Mouse (Mus musculus) liver, postnatal 0 days (tissue): Measurements from ENCODE around the gene Reep1. TPM values are rescaled to one million over a fixed set of nuclear protein-coding genes. Genes with fewer than 3 reads are reported as not detected.

Experiments
- ATAC-seq: fragments of 200-750 bp; cut with Nextera tagmentation; 2 replicates; pipeline ENCODE4 v1.8.0; 2017; ENCODE audit warnings: mild to moderate bottlenecking, moderate library complexity
- DNase-seq: peaks from one replicate; pipeline ENCODE4 v3.0.0-alpha.2; 2016
- H3K27ac ChIP-seq: fragments of 300-500 bp; sonication (generic); 2 replicates; pipeline ENCODE4 v1.5.1; 2014; ENCODE audit warnings: antibody characterized with exemption, moderate library complexity, mild to moderate bottlenecking, low read depth
- H3K27me3 ChIP-seq: fragments of 300-500 bp; sonication (generic); 2 replicates; pipeline ENCODE4 v1.6.1; 2014; ENCODE audit warnings: low read length, control low read depth, mixed read lengths; ENCODE audit not compliant: insufficient read depth
- H3K36me3 ChIP-seq: fragments of 300-500 bp; sonication (generic); replicated peaks from 2 replicates; pipeline ENCODE4 v1.6.1; 2014; ENCODE audit warnings: mild to moderate bottlenecking, control low read depth, low read length, moderate library complexity, mixed read lengths; ENCODE audit not compliant: insufficient read depth
- H3K4me1 ChIP-seq: fragments of 300-500 bp; sonication (generic); 2 replicates; pipeline ENCODE4 v1.6.1; 2014; ENCODE audit warnings: antibody characterized with exemption, mild to moderate bottlenecking, control low read depth; ENCODE audit not compliant: insufficient read depth
- H3K4me2 ChIP-seq: fragments of 300-500 bp; sonication (generic); 2 replicates; pipeline ENCODE4 v1.6.1; 2014; ENCODE audit warnings: low read depth, mild to moderate bottlenecking, low read length, moderate library complexity, mixed read lengths
- H3K4me3 ChIP-seq: fragments of 300-500 bp; sonication (generic); 2 replicates; pipeline ENCODE4 v1.5.1; 2014; ENCODE audit warnings: low read depth, low read length
- H3K9ac ChIP-seq: fragments of 300-500 bp; sonication (generic); replicated peaks from 2 replicates; pipeline ENCODE4 v1.6.1; 2014; ENCODE audit warnings: mild to moderate bottlenecking, moderate library complexity
- H3K9me3 ChIP-seq: fragments of 300-500 bp; sonication (generic); 2 replicates; pipeline ENCODE4 v1.6.1; 2016; ENCODE audit warnings: mild to moderate bottlenecking, control low read depth, low read length, mixed read lengths
- CTCF ChIP-seq: sonication (generic); IDR thresholded peaks from 2 replicates; pipeline ENCODE4 v1.5.1; 2016; ENCODE audit warnings: antibody characterized with exemption, low read depth
- EP300 ChIP-seq: IDR thresholded peaks from 2 replicates; pipeline ENCODE4 v1.6.1; 2016; ENCODE audit warnings: antibody characterized with exemption, low read depth, mild to moderate bottlenecking
- WGBS: fragments of 180-500 bp; shearing (Covaris S2); extraction: QIAGEN DNeasy Blood & Tissue Kit; methylation state at CpG from one replicate; pipeline ENCODE4 v1.1.7; 2014; ENCODE audit not compliant: insufficient replicate concordance; 5-methylcytosine and 5-hydroxymethylcytosine counted together
- polyA plus RNA-seq: library from polyadenylated mRNA; unstranded; fragments of >200 nt; fragmentation: Nextera tagmentation; extraction: Ambion mirVana; gene quantifications from 2 replicates; pipeline ENCODE4 v1.2.1, GENCODE M21; 2015

The Reep1 gene
- polyA plus RNA-seq, 1 experiment from 2014 or later, result 2.3 TPM

GRCm38 (mm10) chr6:71812820-71813219 lies 105.5 kb downstream of the Reep1 start:
- peak; percentile 75 for ATAC-seq
- no peak overlapping the region for H3K4me3 ChIP-seq
- H3K4me1 ChIP-seq, result peaks cover 7% of the 10 kb centered on the region; the same call in 1 of the 2 replicates
- H3K9ac ChIP-seq, result no peak overlapping the region
- H3K36me3 ChIP-seq, result peaks cover 32% of the 10 kb centered on the region
- no peaks in the 10 kb centered on the region for H3K27me3 ChIP-seq
- H3K9me3 ChIP-seq, result no peaks in the 10 kb centered on the region
- no peak for DNase-seq
- no peak for TF ChIP-seq CTCF
- no peak for TF ChIP-seq EP300
- peak overlapping the region; percentile 25; the same call in 1 of the 2 replicates for H3K27ac ChIP-seq
- H3K4me2 ChIP-seq, result no peak overlapping the region
- 65% methylated on average over 2 of the region's 2 CpGs for WGBS

GRCm38 (mm10) chr6:71819764-71820292 lies 112.5 kb downstream of the Reep1 start:
- no peak for ATAC-seq
- Histone ChIP-seq H3K4me1 (peaks cover 20% of the 10 kb centered on the region), H3K9me3 (no peaks in the 10 kb centered on the region), H3K9ac (no peak overlapping the region), H3K27me3 (no peaks in the 10 kb centered on the region), H3K4me3 (no peak overlapping the region), H3K36me3 (peaks cover 37% of the 10 kb centered on the region), H3K4me2 (no peak overlapping the region), H3K27ac (no peak overlapping the region)
- TF ChIP-seq EP300 (no peak), CTCF (no peak)
- no peak for DNase-seq
- WGBS, result 72% methylated on average over 5 of the region's 5 CpGs

GRCm38 (mm10) chr6:71823085-71823484 lies 115.7 kb downstream of the Reep1 start:
- 1% methylated on average over 7 of the region's 7 CpGs for WGBS
- Histone ChIP-seq H3K9me3 (no peaks in the 10 kb centered on the region), H3K36me3 (peaks cover 8% of the 10 kb centered on the region), H3K4me1 (peaks cover 20% of the 10 kb centered on the region), H3K4me3 (peak overlapping the region; percentile 77), H3K9ac (peak overlapping the region; percentile 62), H3K27ac (peak overlapping the region; percentile 55; the same call in 1 of the 2 replicates), H3K4me2 (peak overlapping the region; percentile 88), H3K27me3 (no peaks in the 10 kb centered on the region)
- ATAC-seq (peak; percentile 24; the same call in 1 of the 2 replicates), DNase-seq (no peak)
- TF ChIP-seq CTCF (no peak), EP300 (no peak)

DNA sequence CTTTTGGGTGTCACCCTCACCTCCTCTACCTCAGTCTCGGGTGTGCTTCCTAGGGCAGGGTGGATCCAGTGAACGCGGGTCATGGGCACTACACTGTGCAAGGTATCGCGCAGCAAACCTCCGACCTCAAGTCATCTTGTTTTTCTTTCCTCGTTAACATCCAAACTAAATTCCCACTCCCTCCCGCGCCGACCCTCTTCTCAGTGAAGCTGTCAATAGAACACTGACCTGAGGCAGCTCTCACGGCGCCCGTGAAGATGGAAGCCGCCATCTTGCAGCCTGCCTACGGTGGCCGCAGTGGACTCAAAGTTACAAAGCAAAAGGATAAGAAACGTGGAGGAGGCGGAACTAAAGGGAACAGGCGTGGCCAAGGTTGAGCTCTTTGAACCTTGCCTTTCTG lies 116.1 kb downstream of the Reep1 start:
- H3K36me3 ChIP-seq, result peaks cover 4% of the 10 kb centered on the region
- DNase-seq (peak; percentile 90), ATAC-seq (peak; percentile 96)
- no peaks in the 10 kb centered on the region for H3K9me3 ChIP-seq
- peak overlapping the region; percentile 77 for H3K4me3 ChIP-seq
- H3K9ac ChIP-seq, result peak overlapping the region; percentile 62
- no peaks in the 10 kb centered on the region for H3K27me3 ChIP-seq
- peak; percentile 70 for TF ChIP-seq EP300
- TF ChIP-seq CTCF, result no peak
- H3K4me1 ChIP-seq, result peaks cover 20% of the 10 kb centered on the region
- H3K4me2 ChIP-seq, result peak overlapping the region; percentile 88
- peak overlapping the region; percentile 55; the same call in 1 of the 2 replicates for H3K27ac ChIP-seq
- WGBS, result 0% methylated on average over 19 of the region's 19 CpGs

DNA sequence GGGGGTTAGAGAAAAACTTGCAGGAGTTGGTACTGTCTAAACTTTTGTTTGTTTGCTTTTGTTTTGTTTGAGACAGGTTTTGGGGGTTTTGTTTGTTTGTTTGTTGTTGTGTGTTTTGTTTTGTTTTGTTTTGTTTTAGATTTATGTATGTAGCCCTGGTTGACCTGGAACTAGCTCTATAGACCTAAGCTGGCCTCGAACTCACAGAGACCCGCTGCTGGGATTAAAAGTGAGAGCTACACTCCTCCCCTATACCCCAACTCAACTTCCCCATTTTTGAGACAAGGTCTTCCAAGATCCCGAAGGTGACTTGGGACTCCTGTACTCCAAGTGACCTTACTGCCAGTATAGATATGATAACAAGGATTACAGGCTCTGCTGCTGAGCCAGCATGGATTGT lies 116.6 kb downstream of the Reep1 start:
- peak overlapping the region; percentile 24; the same call in 1 of the 2 replicates for H3K27ac ChIP-seq
- peak overlapping the region; percentile 77 for H3K4me3 ChIP-seq
- 0 out of 2 replicates have a peak overlapping the region, but pooled peaks have one; percentile 1 for H3K9ac ChIP-seq
- TF ChIP-seq EP300 (no peak), CTCF (no peak)
- no peaks in the 10 kb centered on the region for H3K27me3 ChIP-seq
- ATAC-seq, result no peak
- H3K4me1 ChIP-seq, result peaks cover 20% of the 10 kb centered on the region
- WGBS, result 17% methylated on average over 3 of the region's 3 CpGs
- no peaks in the 10 kb centered on the region for H3K9me3 ChIP-seq
- no peak for DNase-seq
- no peaks in the 10 kb centered on the region; the same call in 1 of the 2 replicates for H3K36me3 ChIP-seq
- H3K4me2 ChIP-seq, result peak overlapping the region; percentile 88

GRCm38 (mm10) chr6:71826869-71827268 lies 119.5 kb downstream of the Reep1 start, which contains the start of gene Mrpl35:
TSS of gene Mrpl35 (minus strand) at chr6:71826969.
- TF ChIP-seq EP300 (no peak), CTCF (no peak)
- no peak within 1 kb of the TSS for H3K4me2 ChIP-seq
- H3K9ac ChIP-seq, result no peak within 1 kb of the TSS
- ATAC-seq (no peak), DNase-seq (no peak)
- 34% methylated on average over 1 of the region's 1 CpGs for WGBS
- H3K27me3 ChIP-seq, result no peaks in the 10 kb centered on the region
- no peaks in the 10 kb centered on the region for H3K36me3 ChIP-seq
- H3K9me3 ChIP-seq, result no peaks in the 10 kb centered on the region
- peaks cover 18% of the 10 kb centered on the region for H3K4me1 ChIP-seq
- H3K27ac ChIP-seq, result no peak within 1 kb of the TSS
- H3K4me3 ChIP-seq, result no peak within 1 kb of the TSS
